Mouse (Mus musculus) heart, postnatal 10 days (tissue): ENCODE measurements at regions not wholly inside any gene's neighbourhood (a gene's known extent, or its start where the extent isn't known, plus 50 kb on each side); places are given as distances from the start of the nearest gene placed in this dataset.

Experiments
- DNase-seq, 2 experiments: peaks; one replicate each; pipeline ENCODE4 v3.0.0; 2021
- intact Hi-C: fragments of 180-260 bp; cut with DNase I; formaldehyde crosslinking; loops from one replicate; pipeline ENCODE4 v1.15.1; 2025

GRCm38 (mm10) chr13:44559706-44560105 is 169.6 kb upstream of the Jarid2 start:
- intact Hi-C loops: no loop called here
- no peak for DNase-seq

GRCm38 (mm10) chr13:44564705-44565104 is 164.6 kb upstream of the Jarid2 start:
- intact Hi-C loops: no loop called here
- DNase-seq: no peak

- intact Hi-C loops: no loop called here
Measured at GRCm38 (mm10) chr13:44567696-44568095, 161.6 kb upstream of the Jarid2 start.

GRCm38 (mm10) chr13:44569241-44569778 is 160.0 kb upstream of the Jarid2 start:
- peak; percentile 52 to 71 for DNase-seq
- intact Hi-C loops: no loop called here

More at GRCm38 (mm10) chr13:44567696-44568095, 161.6 kb upstream of the Jarid2 start:
- DNase-seq: no peak

- intact Hi-C loops: no loop called here
- no peak for DNase-seq
Measured at GRCm38 (mm10) chr13:44573463-44573862, 155.8 kb upstream of the Jarid2 start.

- intact Hi-C loops: no loop called here
- DNase-seq: no peak
Measured at GRCm38 (mm10) chr13:44579215-44579614, 150.1 kb upstream of the Jarid2 start.

DNA sequence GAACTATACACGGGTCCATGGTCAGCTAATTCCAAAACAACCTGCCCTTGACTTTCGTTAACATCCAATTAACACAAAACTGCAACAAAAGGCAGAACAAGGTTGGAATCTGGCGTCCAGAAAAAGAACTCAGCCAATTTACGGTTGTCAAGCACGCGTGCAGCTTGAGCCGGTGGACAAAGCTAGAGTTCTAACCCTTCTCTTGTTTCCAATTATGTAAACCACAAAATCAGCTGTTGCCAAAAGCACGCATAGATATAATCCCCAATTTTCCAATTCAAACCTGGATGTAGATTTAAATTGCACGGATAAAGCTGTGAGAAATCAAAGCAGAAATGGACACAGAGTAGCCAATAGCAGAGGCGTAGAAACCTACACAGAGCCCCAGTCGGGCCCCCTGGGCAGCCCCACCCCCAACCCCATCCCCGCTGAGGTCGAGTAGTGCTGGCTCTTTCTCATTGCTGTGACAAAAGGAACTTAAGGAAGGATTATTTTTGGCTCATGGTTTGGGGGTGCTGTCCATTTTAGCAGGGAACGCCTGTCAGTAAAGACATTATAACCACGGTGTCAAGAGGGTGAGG is 149.0 kb upstream of the Jarid2 start:
- no peak for DNase-seq
- intact Hi-C loops: no loop called here

DNA sequence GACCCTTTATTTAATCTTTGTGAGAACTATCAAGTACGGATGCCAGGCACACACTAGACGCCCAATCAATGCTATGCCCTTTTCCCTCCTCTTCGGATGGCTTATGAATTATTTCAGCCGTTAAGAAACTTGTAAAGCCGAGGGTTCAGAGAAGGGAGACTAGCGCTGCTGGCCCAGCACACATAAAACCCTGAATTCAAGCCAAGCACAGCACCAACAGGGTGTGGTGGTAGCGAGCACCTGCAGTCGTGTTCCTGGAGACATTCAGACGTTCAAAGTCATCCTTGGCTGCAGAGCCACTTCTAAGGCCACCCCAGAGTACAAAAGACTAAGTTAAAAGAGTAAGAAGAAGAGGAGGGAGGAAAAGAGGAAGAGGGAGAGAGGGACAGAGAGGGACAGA is 148.5 kb upstream of the Jarid2 start:
- DNase-seq: peak; percentile 23 to 24
- intact Hi-C loops: no loop called here

GRCm38 (mm10) chr13:44581947-44582766 is 147.1 kb upstream of the Jarid2 start:
- intact Hi-C loops: loop anchor here (2.0 kb wide), 1 partner anchor 25 kb away; no protein-coding TSS in a partner anchor
- peak; percentile 30 to 44 for DNase-seq

DNA sequence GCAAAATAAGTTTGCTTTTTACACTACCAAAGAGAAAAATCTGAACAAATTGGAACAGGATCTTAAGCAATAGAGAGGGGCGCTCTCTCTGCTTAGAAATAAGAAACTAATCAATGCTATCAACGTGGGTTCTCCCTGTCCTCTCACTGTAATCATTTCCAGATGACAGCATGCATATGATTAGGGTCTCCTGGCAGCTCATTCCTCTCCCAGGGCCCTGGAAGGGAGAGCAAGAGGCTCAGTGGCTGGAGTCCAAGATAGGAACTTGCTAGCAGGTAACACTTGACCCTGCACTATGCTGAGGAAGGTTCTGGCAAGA is 146.5 kb upstream of the Jarid2 start:
- intact Hi-C loops: loop anchor here (2.0 kb wide), 1 partner anchor 24 kb away; no protein-coding TSS in a partner anchor
- DNase-seq: no peak

DNA sequence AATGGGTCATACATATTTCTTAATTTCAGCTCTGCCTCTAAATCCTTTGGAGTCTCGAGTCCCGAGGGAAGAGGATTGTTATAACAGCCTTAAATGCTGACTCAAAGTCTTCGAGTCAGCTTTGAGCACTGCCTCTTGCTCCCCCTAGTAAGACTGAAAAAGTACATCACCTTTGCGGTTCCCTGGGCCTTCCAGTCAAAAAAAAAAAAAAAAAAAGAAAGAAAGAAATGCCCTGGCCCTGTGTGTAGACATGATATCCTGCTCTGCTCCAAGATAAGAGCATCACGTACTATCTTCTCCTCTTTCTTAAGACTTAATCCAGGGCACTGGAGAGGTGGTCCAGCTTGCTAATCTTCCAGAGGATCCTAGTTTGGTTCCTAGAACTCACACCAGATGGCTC is 145.7 kb upstream of the Jarid2 start:
- DNase-seq: no peak
- intact Hi-C loops: loop anchor here (2.0 kb wide), 1 partner anchor 23 kb away; no protein-coding TSS in a partner anchor

DNA sequence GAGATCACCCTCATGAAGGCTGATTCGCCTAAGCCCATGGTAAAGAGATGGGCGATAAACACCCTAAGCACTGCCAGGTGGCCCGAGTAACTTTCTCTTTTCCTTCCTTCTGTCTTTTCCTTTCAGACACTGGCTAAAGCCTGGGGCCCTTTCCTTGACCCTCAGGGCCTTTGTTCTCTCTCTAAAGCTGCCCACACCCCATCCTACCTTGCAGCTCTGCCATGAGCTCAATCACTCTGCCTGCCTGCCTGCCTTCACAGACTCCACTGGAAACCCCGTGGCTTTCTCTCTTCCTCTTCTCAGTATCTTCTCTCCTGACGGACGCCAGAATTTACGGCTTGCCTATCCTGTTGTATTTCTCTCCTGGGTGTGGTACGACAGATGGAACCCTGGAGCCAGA is 145.1 kb upstream of the Jarid2 start:
- intact Hi-C loops: no loop called here
- DNase-seq: no peak

- no peak for DNase-seq
- intact Hi-C loops: no loop called here
Measured at GRCm38 (mm10) chr13:44584551-44584950, 144.7 kb upstream of the Jarid2 start.

DNA sequence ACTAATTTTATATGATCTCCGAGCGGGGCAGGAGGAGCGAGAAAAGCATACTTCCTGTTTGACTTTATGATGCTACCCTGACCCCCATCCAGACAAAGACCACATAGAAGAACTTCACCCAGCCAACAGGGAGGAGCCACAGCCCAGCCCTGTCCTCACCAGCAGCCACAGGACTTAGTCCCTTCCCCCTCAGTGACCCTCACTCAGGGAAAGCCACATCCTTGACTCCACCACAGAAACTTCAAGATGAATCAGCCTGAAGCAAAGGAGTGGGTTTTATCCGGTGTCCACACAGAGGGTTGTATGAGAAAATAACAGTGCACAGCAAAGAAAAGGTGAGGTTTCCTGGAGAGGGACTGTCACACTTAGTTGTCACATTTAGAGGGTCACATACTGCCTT is 141.4 kb upstream of the Jarid2 start:
- intact Hi-C loops: no loop called here
- DNase-seq: no peak

DNA sequence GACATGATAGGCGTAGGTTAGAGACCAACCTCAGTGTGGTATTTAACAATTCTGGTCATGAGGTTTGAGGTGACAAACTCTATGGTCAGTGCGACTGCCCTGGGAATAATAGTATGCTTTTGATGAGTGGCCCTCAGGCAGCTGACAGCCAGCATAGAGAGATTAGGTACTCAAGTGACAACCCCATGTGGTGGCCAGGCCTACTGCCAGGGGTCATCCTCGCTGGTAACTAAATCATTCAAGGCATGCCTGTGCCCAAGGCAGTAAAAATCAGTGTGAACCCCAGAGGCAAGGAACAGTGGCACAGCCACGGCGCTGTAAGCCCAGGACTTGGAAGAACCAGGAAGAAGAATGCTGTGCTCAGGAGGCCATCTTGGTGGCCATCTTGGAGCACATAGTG is 134.6 kb upstream of the Jarid2 start:
- intact Hi-C loops: no loop called here
- DNase-seq: no peak

- no peak for DNase-seq
- intact Hi-C loops: no loop called here
Measured at GRCm38 (mm10) chr13:44597666-44598065, 131.6 kb upstream of the Jarid2 start.

GRCm38 (mm10) chr13:44601024-44601423 is 128.2 kb upstream of the Jarid2 start:
- DNase-seq: no peak
- intact Hi-C loops: no loop called here

GRCm38 (mm10) chr13:44602658-44603057 is 126.6 kb upstream of the Jarid2 start:
- intact Hi-C loops: no loop called here
- DNase-seq: no peak

GRCm38 (mm10) chr13:44607316-44608285 is 121.7 kb upstream of the Jarid2 start:
- peak; percentile 31 to 39 for DNase-seq
- intact Hi-C loops: loop anchor here (2.0 kb wide), 1 partner anchor 25 kb away; no protein-coding TSS in a partner anchor

GRCm38 (mm10) chr13:44608286-44608675 is 121.0 kb upstream of the Jarid2 start:
- DNase-seq: peak; percentile 48 to 55
- intact Hi-C loops: no loop called here
